ENCODE assay signal across 19 mouse cellular contexts in the genomic region with DNA sequence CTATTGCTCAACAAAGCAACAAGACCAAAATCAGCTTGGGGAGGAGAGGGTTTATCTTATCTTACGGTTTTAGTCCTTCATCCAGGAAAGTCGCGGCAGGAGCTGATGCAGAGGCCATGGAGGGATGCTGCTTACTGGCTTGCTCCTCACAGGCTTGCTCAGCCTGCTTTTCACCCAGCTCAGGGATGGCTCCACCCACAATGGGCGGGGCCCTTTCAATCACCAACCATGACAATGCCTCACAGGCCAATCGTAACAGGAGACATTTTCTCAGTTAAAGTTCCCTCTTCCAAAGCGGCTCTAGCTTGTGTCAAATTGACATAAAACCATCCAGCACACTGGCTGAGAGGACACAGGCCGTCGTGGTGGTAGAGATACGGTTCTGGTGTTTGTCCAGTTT.
DNase-seq lines count a peak whose midpoint lies in the region; TF ChIP-seq lines count a peak whose summit lies in the region.
"Had no signal": no experiment of that assay in that cellular context is flagged by ENCODE, and none has a peak within 500 bp of the region (broad histone marks: within the 10 kb centered on the region; RNA-seq: fewer than 3 reads in every experiment).

No protein-coding gene starts in this region.

- in situ Hi-C loops in ES-E14 (cut with MboI; ENCODE audit: low sequenced_read_pairs in 2 of 2, unreplicated experiment in 2 of 2): no loop called here

- H3K36me3 ChIP-seq in ES-E14 (ENCODE audit: control insufficient read depth, insufficient read depth, low read length, poor library complexity, severe bottlenecking): peaks cover 2% of the 10 kb centered on the region; the same call in 1 of the 2 replicates

- H3K4me3 ChIP-seq in ES-E14 (ENCODE audit: insufficient read depth in 1 of 2, low read depth in 1 of 2, low read length in 2 of 2, poor library complexity in 1 of 2, severe bottlenecking in 1 of 2): no peak overlapping the region
- H3K4me3 ChIP-seq: embryonic facial prominence, embryonic 10.5 days; embryonic facial prominence, embryonic 12.5 days; forebrain, embryonic 13.5 days; forebrain, embryonic 15.5 days had no signal

- no peak overlapping the region for H3K27ac ChIP-seq in ES-E14 (ENCODE audit: insufficient read depth, low read depth, low read length, poor library complexity, severe bottlenecking)
- H3K27ac ChIP-seq: embryonic facial prominence, embryonic 10.5 days; embryonic facial prominence, embryonic 12.5 days; forebrain, embryonic 13.5 days; forebrain, embryonic 15.5 days had no signal

- H3K9me3 ChIP-seq in ES-E14 (ENCODE audit: control insufficient read depth, insufficient read depth, low read depth, low read length): no peaks in the 10 kb centered on the region; the same call in 1 of the 2 replicates
- H3K9me3 ChIP-seq: forebrain, embryonic 15.5 days had no signal

- DNase-seq in ES-CJ7 (ENCODE audit: low read depth, low spot score) (peak; percentile 35), ES-E14 (ENCODE audit: low read depth, low spot score) (peak; percentile 11), ZHBTc4 (ENCODE audit: low read depth, low spot score) (peak; percentile 74)
- DNase-seq in embryo, embryonic 10 days (ENCODE audit: low spot score): no peak
- no peak for DNase-seq in ovary, postnatal 14 days (ENCODE audit: low spot score)
- DNase-seq: adrenal gland, adult 2 months; adrenal gland, postnatal 10 days; adrenal gland, postnatal 25 days; cerebellum, adult 11 months; cerebellum, adult 18-20 months; cerebellum, adult 8-10 months; cerebellum, adult 9-11 months; cerebellum, postnatal 14 days; cerebellum, postnatal 36 days; forebrain, postnatal 0 days had no signal

- H3K4me1 ChIP-seq in ES-E14 (ENCODE audit: control insufficient read depth in 2 of 2, insufficient read depth in 2 of 2, low read length in 2 of 2, poor library complexity in 1 of 2): peaks cover 0 to 16% of the 10 kb centered on the region in 2 experiments; a peak in 1 of 4 replicates
- H3K4me1 ChIP-seq: embryonic facial prominence, embryonic 10.5 days; embryonic facial prominence, embryonic 12.5 days; forebrain, embryonic 13.5 days; forebrain, embryonic 15.5 days had no signal

- H3K9ac ChIP-seq in ES-E14 (ENCODE audit: insufficient read depth, low read depth, low read length, poor library complexity, severe bottlenecking): no peak overlapping the region
- H3K9ac ChIP-seq: embryonic facial prominence, embryonic 12.5 days; forebrain, embryonic 13.5 days; forebrain, embryonic 15.5 days; forebrain, postnatal 0 days had no signal

TF ChIP-seq in ES-E14, 5 proteins besides CTCF, POLR2A, EP300 and RAD21:
- no peak for TF ChIP-seq MAFK (IDR thresholded peaks at IDR 0.05; ENCODE audit: insufficient read depth, low read depth, low read length)
- no peak for TF ChIP-seq ZC3H11A (IDR thresholded peaks at IDR 0.05; ENCODE audit: borderline replicate concordance, low read depth, low read length)
- no peak for TF ChIP-seq HCFC1 (IDR thresholded peaks at IDR 0.05; ENCODE audit: borderline replicate concordance, insufficient read depth, low read length)
- no peak for TF ChIP-seq CHD2 (IDR thresholded peaks at IDR 0.05; ENCODE audit: low read depth, low read length)
- TF ChIP-seq ZNF384 (IDR thresholded peaks at IDR 0.05; ENCODE audit: low read depth, low read length): no peak

Comparison
In these comparisons a context has a peak if more than half of its experiments do, and no peak if none do; other contexts are left out.
1. DNase-seq: peak in ES-CJ7 (single experiment), ES-E14 (single experiment) and ZHBTc4 (single experiment); none in embryo, embryonic 10 days (single experiment) and ovary, postnatal 14 days (single experiment).